Mouse (Mus musculus) testis, adult 2 months (tissue): ENCODE results near the gene E2f2. TPM values are rescaled to one million over a fixed set of nuclear protein-coding genes. Genes with fewer than 3 reads are reported as not detected.

Experiments
- H3K27ac ChIP-seq: fragments of 200-500 bp; 2 replicates; pipeline ENCODE4 v1.5.1; 2012; ENCODE audit warnings: low read depth, low read length; ENCODE audit not compliant: control insufficient read depth, insufficient read depth
- H3K27me3 ChIP-seq: fragments of 200-500 bp; 2 replicates; pipeline ENCODE4 v1.6.1; 2012; ENCODE audit warnings: mild to moderate bottlenecking, low read length, moderate library complexity; ENCODE audit not compliant: control insufficient read depth, insufficient read depth
- H3K36me3 ChIP-seq: fragments of 200-500 bp; 2 replicates; pipeline ENCODE4 v1.6.1; 2012; ENCODE audit warnings: mild to moderate bottlenecking, low read length; ENCODE audit not compliant: control insufficient read depth, insufficient read depth
- H3K4me1 ChIP-seq: fragments of 200-500 bp; 2 replicates; pipeline ENCODE4 v1.6.1; 2012; ENCODE audit warnings: low read length; ENCODE audit not compliant: control insufficient read depth, insufficient read depth
- H3K4me3 ChIP-seq: fragments of 200-500 bp; 2 replicates; pipeline ENCODE4 v1.5.1; 2012; ENCODE audit warnings: low read depth, mild to moderate bottlenecking, low read length, moderate library complexity, mixed read lengths; ENCODE audit not compliant: control insufficient read depth
- CTCF ChIP-seq: fragments of 200-500 bp; IDR thresholded peaks from 2 replicates; pipeline ENCODE4 v1.5.1; 2012; ENCODE audit warnings: low read depth, mild to moderate bottlenecking, inconsistent platforms, low read length, moderate library complexity; ENCODE audit not compliant: control insufficient read depth, insufficient read depth, insufficient replicate concordance
- POLR2A ChIP-seq: fragments of 200-500 bp; IDR thresholded peaks from 2 replicates; pipeline ENCODE4 v1.6.1; 2012; ENCODE audit warnings: low read depth, mild to moderate bottlenecking, inconsistent platforms, low read length, moderate library complexity; ENCODE audit not compliant: control insufficient read depth
- polyA plus RNA-seq: library from polyadenylated mRNA; depleted of rRNA; stranded (reverse); fragments of >200 nt; gene quantifications from 2 replicates; pipeline ENCODE4 v1.2.3, GENCODE M21; 2012

The E2f2 gene
- polyA plus RNA-seq, 1 experiment: 1.0 TPM

DNA sequence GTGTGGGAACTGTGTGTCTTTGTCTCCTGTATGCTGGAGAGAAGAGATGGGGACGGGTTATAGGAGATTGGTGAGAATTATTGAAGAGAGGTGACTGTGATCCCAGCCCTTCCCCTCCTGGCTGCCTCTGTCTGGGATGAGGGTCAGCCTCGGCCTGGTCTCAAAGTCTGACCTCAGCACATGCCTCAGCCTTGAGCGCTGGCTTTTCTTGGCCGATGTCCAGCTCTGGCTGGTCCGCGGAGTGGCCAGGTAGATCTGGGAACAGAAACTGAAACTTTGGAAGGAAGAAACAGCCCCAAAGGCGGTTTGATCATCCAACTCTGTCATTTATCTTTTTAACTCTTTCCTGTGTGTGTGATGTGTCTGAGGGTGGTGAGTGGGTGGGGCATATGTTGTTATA lies 41.4 kb downstream of the E2f2 start:
- Histone ChIP-seq H3K4me1 (no peaks in the 10 kb centered on the region), H3K27ac (no peak overlapping the region), H3K36me3 (no peaks in the 10 kb centered on the region), H3K27me3 (no peaks in the 10 kb centered on the region), H3K4me3 (no peak overlapping the region)
- no peak for TF ChIP-seq POLR2A
- TF ChIP-seq CTCF: no peak

DNA sequence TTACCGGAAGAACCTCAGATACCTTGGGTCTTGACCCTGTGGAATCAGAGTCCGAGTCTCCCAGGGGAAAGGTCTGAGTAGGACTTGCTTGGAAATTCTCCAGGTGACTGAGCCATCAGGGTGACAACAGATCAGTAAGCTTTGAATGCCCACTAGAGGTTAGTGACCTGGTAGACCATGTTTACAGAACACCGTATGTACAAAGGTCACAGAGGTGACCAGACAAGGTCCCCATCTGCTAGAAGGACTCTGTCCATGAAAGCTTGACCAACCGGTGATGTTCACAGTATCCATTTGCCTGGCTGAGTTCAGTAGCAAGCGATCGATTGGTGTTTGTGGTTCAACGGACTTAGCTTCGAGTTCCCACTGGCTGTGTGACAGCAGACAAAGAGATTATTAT lies 42.6 kb downstream of the E2f2 start:
- TF ChIP-seq POLR2A (no peak), CTCF (no peak)
- no peaks in the 10 kb centered on the region for H3K4me1 ChIP-seq
- no peak overlapping the region for H3K27ac ChIP-seq
- H3K27me3 ChIP-seq: no peaks in the 10 kb centered on the region
- no peak overlapping the region for H3K4me3 ChIP-seq
- no peaks in the 10 kb centered on the region for H3K36me3 ChIP-seq

DNA sequence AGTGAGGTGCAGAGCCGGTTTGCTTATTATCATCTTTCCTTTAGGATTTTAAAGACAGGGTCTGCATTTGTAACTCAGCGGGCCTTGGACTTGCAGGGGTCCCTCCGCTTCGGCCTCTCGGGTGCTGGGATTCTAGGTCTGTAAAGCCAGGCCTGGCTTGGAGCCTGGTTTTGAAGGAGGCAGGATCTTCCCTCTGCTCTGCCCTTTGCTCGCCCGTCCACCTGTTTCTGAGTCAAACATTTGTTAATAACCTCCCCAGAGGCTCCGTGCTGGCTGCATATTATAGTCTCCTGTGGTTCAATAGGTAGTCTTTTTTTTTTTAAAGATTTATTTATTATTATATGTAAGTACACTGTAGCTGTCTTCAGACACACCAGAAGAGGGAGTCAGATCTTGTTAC lies 43.4 kb downstream of the E2f2 start:
- Histone ChIP-seq H3K27ac (no peak overlapping the region), H3K36me3 (no peaks in the 10 kb centered on the region), H3K4me1 (no peaks in the 10 kb centered on the region), H3K4me3 (no peak overlapping the region), H3K27me3 (no peaks in the 10 kb centered on the region)
- TF ChIP-seq CTCF (no peak), POLR2A (no peak)

DNA sequence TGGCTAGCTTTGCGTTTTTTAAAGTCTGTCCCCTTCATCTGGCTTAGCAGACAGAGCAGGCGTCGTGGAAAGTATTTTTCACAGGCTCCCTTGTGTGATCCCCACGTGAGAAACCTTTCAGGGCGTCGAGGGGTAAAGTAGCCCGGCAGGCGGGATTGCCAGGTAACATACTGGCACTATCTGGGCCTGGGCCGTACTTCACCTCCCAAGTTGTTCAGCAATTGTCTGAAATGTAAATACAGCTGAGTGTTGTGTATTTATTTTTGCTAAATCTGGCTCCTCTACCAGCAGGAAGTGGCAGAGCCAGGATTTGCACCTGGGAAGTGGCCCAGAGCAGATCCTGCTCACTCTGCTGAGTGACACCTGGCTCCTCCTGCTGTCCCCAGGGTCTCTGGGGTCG lies 44.9 kb downstream of the E2f2 start:
- Histone ChIP-seq H3K36me3 (no peaks in the 10 kb centered on the region), H3K4me3 (no peak overlapping the region), H3K4me1 (no peaks in the 10 kb centered on the region), H3K27ac (no peak overlapping the region), H3K27me3 (no peaks in the 10 kb centered on the region)
- TF ChIP-seq CTCF (no peak), POLR2A (no peak)

DNA sequence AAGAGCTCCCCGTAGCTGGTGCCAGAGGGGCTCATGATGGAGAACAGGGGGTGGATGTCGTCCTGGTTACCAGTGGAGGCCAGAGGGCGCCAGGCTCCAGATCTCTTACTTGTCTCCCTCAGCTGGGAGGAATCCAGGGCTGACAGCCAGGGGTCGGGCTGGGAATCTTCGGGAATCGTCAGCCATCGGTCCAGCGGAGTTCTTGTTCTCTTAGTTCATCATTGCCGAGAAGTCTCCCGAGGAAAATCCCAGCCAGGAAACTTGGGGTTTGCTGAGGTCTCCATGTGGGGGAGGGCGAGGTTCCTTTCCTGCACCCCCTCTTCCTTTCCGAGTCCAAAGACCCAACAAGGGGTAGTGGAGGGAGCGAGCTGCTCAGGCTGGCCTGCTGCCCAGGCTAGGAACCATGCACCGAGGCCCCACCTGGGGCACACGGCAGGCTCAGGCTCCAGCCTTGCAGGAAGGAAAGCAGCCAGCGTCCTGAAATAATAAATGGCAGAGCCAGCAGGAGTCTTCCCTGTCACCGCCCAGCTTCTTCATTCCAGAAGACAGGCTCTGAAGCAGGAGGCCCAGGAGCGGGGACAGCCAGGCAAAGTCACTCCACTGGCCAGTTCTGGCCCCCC lies 46.5 kb downstream of the E2f2 start:
- H3K27me3 ChIP-seq: no peaks in the 10 kb centered on the region
- no peak for TF ChIP-seq POLR2A
- no peak for TF ChIP-seq CTCF
- H3K4me1 ChIP-seq: no peaks in the 10 kb centered on the region
- no peaks in the 10 kb centered on the region for H3K36me3 ChIP-seq
- no peak overlapping the region for H3K4me3 ChIP-seq
- no peak overlapping the region for H3K27ac ChIP-seq

DNA sequence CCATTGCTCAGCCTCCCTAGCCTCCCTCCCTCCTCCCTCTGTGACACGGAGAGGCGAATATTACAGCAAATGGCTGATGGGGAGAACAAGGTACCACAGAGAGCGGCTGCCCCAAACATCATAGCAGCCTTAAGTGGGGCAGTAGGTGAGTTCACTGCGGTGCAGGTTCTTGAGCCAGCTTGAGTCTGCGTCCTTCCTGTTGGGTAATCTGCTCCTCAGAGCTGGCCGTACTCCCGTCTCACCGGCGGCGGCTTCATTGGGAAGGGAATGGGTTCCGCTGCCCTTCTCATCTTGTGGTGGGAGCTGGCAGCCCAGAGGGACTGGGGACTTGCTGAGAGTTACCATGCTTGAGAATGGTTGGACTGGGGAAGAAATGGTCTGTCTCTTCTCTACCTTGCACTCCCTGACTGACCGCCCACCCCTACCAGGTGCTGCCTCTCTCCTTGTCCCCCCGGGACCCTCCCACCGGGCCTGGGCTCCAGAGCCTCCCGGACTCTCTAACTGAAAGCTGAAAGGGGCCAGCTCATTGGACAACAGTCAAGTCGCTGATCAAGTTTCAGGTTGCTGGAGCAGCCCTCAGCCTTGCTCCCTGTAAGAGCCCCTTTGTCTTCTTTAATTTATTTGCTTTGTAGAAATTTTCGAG lies 48.1 kb downstream of the E2f2 start:
- TF ChIP-seq CTCF (no peak), POLR2A (no peak)
- Histone ChIP-seq H3K27me3 (no peaks in the 10 kb centered on the region), H3K4me1 (peaks cover 2% of the 10 kb centered on the region), H3K36me3 (no peaks in the 10 kb centered on the region), H3K27ac (no peak overlapping the region), H3K4me3 (no peak overlapping the region)

DNA sequence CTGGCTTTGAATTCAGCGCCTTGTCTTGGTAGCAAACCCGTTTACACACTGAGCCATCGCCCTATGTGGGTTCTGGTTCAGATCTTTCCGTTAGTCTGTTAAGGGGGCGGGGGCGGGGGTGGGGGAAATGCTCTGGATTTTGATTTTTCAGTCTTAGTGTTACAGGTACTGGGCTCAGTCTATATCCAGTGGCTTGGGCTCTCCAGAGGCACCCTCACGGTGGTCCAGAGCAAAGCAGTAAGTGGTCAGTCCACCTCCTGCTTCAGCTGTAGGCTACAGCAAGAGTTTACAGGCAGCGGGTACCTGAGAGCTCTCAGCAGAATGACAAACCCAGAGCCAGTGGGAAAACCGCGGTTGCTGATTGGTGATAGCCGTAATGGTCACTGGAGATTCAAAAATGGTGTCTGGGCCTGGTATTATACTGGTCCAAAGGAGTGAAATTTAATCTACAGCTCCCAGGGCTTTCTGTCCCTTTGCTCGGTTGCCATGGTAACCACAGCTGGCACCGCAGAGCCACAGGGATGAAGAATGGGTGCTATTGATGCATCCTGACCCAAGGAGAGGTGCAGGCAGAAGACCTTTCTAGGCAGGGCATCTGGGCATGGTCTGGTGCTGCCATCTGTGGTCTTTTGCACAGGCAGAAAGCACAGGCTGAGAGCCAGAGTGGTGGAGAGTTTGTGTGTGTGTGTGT lies 51.5 kb downstream of the E2f2 start:
- Histone ChIP-seq H3K27ac (no peak overlapping the region), H3K4me3 (peak overlapping the region; percentile 36), H3K4me1 (peaks cover 2% of the 10 kb centered on the region), H3K36me3 (no peaks in the 10 kb centered on the region), H3K27me3 (no peaks in the 10 kb centered on the region)
- TF ChIP-seq POLR2A (no peak), CTCF (no peak)
